Mouse (Mus musculus) testis, postnatal 14 days (tissue): ENCODE data around the gene Pwwp2b.

Experiments used
- DNase-seq: peaks from one replicate; pipeline ENCODE4 v3.0.0; 2021; ENCODE audit warnings: low spot score

The Pwwp2b gene

DNA sequence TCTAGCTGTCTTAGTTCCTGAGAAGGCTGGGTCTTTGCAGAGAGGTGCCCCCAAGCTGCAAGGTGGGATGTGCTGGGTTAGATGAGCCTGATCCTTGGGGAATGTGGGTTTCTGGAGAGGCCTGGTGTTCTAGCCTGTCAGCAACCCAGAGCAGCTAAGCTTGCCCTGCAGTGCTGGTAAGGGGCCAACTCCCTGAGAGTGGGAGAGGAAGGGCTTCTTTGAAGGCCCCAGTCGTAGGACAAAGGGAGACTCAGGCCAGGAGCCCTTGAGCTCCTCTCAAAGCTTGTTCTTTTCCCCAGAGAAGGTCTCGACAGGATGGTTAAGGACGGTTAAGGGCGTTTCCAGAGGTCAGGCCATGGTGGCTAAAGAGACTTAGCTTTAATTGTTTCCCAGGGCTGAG, 16.1 kb downstream of the Pwwp2b start:
- no peak for DNase-seq

- no peak for DNase-seq
Measured at GRCm38 (mm10) chr7:139265634-139266033, 17.4 kb downstream of the Pwwp2b start.

DNA sequence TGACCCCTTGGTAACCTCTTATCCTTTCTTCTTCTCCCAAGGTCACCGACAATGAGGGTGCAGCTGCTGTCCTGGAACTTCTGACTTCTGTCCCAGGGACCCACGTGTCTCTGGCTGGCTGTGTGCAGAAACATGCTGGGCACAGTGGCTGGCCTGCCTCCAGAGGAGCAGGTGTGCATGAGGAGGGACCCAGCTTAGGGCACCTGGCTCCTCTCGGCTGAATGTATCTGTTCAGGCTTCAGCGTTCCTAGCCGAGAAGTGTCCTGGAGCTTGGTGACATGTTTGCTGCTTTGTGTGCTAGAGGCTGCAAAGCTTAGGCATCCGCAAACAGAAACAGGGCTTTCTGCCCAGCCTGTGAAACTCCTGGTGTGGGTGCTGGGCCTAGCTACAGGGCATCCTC, 18.1 kb downstream of the Pwwp2b start:
- no peak for DNase-seq

DNA sequence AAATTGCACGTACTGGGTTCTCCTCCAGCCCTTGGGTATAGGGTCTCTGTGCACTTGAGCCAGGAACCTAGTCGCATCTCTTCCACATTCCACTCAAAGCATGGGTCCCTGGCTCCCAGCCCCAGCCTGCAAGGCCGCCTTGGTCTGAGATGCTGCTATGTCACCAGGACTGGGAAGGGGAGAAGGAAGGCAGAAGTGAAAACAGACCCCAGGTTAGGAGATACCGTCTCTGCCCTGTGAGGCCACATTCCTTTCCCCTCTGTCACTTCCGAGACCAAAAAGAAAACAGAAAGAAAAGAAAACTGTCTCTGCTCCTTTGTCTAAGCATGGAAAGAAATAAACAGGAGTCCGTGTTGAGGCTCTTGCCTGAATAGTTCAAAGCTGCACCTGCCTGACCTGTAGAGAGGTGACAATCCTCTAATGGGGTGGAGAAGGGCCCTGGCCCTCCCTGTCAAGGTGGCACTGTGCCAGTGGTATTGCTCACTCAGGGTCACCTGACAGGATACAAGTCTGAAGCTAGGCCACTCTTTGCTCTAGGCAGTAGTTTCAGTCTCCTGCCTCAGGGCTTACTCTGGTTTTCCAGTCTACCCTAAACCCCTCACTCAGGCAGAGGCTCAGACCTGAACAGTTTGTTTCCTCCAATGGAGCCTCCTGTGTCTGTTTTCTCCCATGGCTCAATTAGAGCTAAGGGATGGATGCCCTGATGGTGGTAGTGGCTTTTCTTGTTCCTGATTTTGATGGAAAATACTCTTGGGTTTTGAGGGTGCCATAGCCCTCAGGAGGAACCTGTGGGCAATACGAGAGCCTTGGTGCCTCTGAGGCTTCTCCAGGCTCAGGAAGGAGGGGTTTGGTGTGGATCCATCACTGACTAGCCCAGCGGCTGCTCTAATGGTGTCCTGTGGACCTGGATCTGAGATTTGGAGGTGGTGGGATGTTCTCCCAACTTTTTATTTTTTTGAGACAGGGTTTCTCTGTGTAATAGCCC, 18.9 kb downstream of the Pwwp2b start:
- DNase-seq: no peak

GRCm38 (mm10) chr7:139270738-139271137, 22.5 kb downstream of the Pwwp2b start:
- DNase-seq: no peak

GRCm38 (mm10) chr7:139271871-139272270, 23.6 kb downstream of the Pwwp2b start:
- no peak for DNase-seq

DNA sequence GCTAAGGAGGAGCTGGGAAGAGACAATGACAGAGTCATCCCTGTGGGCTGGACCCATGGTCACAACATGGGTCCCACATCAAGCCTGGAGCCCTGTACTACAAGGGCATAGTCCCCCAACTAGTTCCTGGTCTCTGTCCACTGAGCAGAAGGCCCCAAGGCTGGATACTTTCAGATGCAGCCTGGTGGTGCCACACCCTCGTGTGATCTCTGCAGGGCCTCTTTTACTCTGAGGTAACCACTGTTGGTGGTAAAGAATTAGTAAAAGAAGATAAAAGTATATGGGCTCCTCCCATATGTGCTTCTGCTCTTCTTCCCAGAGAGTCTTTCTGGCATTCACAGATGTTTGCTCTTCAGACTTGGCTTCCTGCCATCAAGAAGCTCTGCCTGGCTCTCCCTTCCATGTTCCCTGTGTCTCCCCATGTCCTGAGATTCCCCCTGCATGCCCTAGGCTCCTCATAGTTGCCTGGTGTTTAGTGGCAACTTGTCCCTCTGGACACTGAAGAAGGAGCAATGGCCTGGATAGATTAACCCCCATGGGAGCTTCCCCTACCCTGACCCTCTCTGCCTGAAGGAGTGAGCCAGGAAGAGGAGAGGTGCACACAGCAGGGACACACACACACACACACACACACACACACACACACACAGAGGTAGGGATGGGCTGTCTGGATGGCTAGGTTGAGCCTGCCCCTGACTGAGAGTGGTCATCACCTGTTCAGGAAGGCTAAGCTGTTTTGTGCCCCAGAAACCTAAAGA, 24.5 kb downstream of the Pwwp2b start:
- DNase-seq: peak; percentile 43

- no peak for DNase-seq
Measured at GRCm38 (mm10) chr7:139273397-139273719, 25.1 kb downstream of the Pwwp2b start.

GRCm38 (mm10) chr7:139275586-139275985, 27.3 kb downstream of the Pwwp2b start:
- DNase-seq: no peak

GRCm38 (mm10) chr7:139276150-139276549, 27.9 kb downstream of the Pwwp2b start:
- DNase-seq: no peak

DNA sequence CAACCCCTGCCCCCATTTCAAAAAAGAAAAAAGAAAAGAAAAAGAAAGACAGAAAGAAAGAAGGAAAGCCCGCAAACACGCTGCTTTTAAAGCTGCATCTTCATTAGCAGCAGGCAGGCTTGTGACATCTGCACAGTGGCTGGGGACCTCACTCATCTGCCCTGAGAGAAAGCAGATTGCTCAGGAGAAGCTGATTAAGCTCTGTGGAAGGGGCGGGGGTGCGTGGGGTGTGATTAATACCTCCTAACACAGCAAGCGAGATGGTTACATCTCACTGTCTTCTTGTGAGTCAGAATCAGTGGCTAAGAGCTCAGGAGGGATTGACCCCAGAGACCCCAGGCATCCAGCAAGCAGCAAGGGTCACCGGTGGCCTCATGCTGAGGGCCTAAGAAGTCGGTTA, 29.3 kb downstream of the Pwwp2b start:
- DNase-seq: no peak

DNA sequence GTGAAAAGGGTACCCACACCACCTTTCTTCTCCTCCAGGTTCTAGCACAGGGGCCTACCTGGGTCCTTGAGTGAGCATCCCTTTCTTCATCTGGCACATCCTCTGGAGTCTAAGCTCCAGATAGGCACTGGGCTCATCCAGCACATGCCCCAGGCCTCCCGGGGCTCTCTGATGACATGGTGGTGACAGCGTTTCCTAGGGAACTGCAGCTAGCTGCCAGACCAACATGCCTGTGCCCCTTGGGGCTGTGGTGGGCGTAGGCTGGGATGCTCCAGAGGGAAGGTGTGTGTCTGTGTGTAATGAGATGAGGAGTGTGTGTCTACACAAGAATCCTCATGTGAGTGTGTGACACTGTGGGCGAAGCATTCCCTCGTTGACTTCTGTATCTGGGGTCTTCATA, 31.3 kb downstream of the Pwwp2b start:
- no peak for DNase-seq

- DNase-seq: no peak
Measured at GRCm38 (mm10) chr7:139280044-139280443, 31.8 kb downstream of the Pwwp2b start.

GRCm38 (mm10) chr7:139281195-139281594, 32.9 kb downstream of the Pwwp2b start:
- DNase-seq: no peak

GRCm38 (mm10) chr7:139282037-139282436, 33.8 kb downstream of the Pwwp2b start:
- no peak for DNase-seq

DNA sequence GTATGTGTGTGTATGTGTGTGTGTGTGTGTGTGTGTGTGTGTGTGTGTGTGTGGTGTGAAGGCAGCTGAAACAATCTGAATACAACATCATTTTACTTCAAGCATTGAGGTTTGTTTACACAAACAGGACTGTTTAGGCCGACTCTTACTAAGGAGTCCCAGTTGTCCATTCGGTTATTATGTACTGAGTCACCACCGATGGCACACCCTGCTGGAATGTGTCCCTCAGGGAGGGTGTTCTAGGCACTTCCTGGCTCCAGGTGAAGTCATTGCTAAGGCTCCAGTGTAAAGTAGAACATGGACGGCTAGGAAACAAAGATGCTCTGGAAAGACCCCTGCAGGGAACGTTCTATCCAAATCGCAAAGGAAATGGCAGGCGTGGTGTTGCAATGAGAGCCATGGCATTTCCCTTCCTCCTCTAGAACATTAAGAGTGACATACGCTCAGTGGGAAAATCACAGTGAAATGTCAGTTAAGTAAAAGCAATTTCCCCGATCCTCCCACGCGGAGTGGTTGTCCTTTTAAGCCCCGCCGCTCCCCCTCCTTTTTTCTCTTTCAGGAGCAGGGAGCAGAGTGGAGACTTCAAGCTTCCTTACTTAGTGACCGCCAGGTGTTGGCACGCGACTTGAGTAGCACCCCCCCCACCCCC, 37.1 kb downstream of the Pwwp2b start:
- no peak for DNase-seq

DNA sequence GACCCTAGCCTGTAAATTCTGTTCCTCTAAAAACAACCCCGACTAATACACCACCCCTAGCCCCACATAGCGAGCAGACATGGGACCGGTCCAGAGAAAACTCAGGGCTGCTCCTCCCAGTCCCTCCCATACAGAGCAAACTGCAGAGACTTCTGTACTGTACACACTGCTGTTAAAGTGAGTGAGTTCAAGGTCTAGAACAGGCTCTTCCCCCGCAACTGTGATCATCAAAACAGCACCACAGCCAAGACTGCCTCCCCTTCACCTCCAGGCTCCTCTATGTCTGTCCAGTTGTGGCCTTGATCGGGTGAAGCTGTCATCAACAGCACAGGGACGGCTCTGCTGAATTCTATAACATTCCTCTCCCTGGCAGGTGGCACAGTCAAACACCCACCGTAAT, 40.3 kb downstream of the Pwwp2b start:
- peak; percentile 75 for DNase-seq

GRCm38 (mm10) chr7:139293350-139293749, 45.1 kb downstream of the Pwwp2b start:
- no peak for DNase-seq

DNA sequence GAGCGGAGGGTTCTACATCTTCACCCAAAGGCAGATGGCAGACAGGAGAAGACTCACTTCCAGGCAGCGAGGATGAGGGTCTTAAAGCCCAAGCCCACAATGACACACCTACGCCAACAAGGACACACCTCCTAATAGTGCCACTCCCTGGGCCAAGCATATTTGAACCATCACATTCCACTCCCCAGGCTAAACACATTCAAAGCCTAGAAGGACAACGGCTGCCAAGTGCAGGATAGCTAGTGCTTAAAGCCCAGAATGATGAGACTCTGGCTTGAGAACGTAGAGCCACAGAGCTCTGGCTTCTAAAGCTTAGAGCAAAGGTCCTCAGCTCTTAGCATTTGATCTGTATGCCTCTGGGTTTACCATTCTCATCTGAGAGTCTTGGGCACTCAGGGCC, 45.8 kb downstream of the Pwwp2b start:
- no peak for DNase-seq

- DNase-seq: no peak
Measured at GRCm38 (mm10) chr7:139295653-139296052, 47.4 kb downstream of the Pwwp2b start.

DNA sequence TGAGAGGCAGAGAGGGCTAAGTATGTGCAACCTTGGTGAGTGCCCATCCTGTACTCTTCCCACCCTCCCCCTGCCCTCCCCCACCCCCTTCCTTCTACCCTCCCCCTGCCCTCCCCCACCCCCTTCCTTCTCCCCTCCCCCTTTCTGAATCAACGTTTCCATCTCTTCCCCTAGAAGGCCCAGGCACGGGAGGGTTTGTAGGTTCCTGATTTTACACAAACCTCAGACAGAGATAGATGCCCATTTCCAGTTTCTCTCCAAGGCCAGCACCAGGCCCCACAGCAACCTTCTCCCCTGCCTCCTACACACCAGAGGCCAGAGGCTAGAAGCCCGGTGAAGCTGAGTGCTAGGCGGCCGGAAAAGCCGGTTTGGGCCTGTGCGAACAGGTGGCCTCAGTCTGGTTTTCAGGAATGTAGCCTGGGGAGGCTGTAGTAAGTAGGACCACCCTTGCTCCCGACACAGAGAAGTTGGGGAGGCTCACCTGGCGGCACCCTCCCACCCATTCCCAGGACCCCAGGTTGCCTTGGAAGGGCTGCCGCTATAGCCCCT, 48.3 kb downstream of the Pwwp2b start:
- no peak for DNase-seq

DNA sequence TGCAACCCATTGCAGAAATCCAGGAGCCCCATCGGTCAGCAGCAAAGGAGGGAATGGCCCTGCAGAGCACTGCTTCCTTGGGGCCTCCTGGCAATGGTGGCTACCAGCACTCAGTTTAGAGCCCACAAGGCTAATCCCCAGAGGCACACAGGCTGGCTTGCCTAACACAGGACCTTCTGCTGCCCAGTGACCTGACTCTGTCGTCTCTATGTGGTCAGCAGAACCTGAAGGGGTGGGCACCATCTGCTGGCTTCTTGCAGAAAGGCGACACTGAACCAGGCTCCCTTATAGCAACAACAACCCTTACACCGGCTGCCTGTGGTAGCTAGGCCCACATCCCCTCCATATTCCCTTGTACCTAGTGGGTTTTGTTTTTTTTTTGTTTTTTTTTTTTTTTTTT, 50.2 kb downstream of the Pwwp2b start:
- no peak for DNase-seq
